Mouse (Mus musculus): ENCODE results near the gene Capn1. TPM values are rescaled to one million over a fixed set of nuclear protein-coding genes. Genes with fewer than 3 reads are reported as not detected.
"Not testable (repeated sequence)": the region's sequence is repeated elsewhere in the genome, so short reads cannot be mapped to it uniquely, and the experiment has no call there.

Gene Capn1
- polyA plus RNA-seq, 1 experiment from 2014 or later: 16.1 TPM

- Histone ChIP-seq H3K4me3 (ENCODE audit: low read depth, low read length) (peak within 1 kb of the TSS; percentile 89), H3K27ac (ENCODE audit: low read length) (peak within 1 kb of the TSS; percentile 99), H3K9ac (replicated peaks; ENCODE audit: low read depth, low read length) (peak within 1 kb of the TSS; percentile 87), H3K27me3 (ENCODE audit: control insufficient read depth, insufficient read depth, low read length) (no peaks in the 10 kb centered on the region), H3K9me3 (ENCODE audit: control insufficient read depth, low read depth, low read length) (no peaks in the 10 kb centered on the region), H3K4me2 (replicated peaks; ENCODE audit: low read depth, low read length) (peak within 1 kb of the TSS; percentile 84), H3K36me3 (ENCODE audit: control insufficient read depth, insufficient read depth, low read length) (peaks cover 33% of the 10 kb centered on the region), H3K4me1 (ENCODE audit: control insufficient read depth, insufficient read depth, low read length) (peaks cover 13% of the 10 kb centered on the region)
- ATAC-seq (ENCODE audit: insufficient number of reproducible peaks, insufficient read depth, low FRiP score, low read depth): peak; percentile 89
- under 1% methylated on average over 65 of the region's 65 CpGs for WGBS
Observed at GRCm38 (mm10) chr19:6046294-6047153, 30.8 kb upstream of the Capn1 start, which contains the start of gene Syvn1. Gene Syvn1, plus strand, starts transcription at chr19:6046576.

GRCm38 (mm10) chr19:6045366-6046293 is 29.9 kb upstream of the Capn1 start:
- WGBS: 12% methylated on average over 20 of the region's 20 CpGs
- peak; percentile 34; the same call in 1 of the 2 replicates for ATAC-seq (ENCODE audit: insufficient number of reproducible peaks, insufficient read depth, low FRiP score, low read depth)

GRCm38 (mm10) chr19:6044102-6044501 is 28.4 kb upstream of the Capn1 start:
- H3K36me3 ChIP-seq (ENCODE audit: control insufficient read depth, insufficient read depth, low read length): not testable (repeated sequence)
- 60% methylated on average over 4 of the region's 4 CpGs for WGBS

More at GRCm38 (mm10) chr19:6045366-6046293, 29.9 kb upstream of the Capn1 start:
- H3K9me3 ChIP-seq (ENCODE audit: control insufficient read depth, low read depth, low read length): no peaks in the 10 kb centered on the region
- H3K9ac ChIP-seq (replicated peaks; ENCODE audit: low read depth, low read length): peak overlapping the region; percentile 87
- no peaks in the 10 kb centered on the region for H3K27me3 ChIP-seq (ENCODE audit: control insufficient read depth, insufficient read depth, low read length)
- H3K4me3 ChIP-seq (ENCODE audit: low read depth, low read length): peak overlapping the region; percentile 89
- peak overlapping the region; percentile 99 for H3K27ac ChIP-seq (ENCODE audit: low read length)
- H3K4me1 ChIP-seq (ENCODE audit: control insufficient read depth, insufficient read depth, low read length): peaks cover 13% of the 10 kb centered on the region
- H3K36me3 ChIP-seq (ENCODE audit: control insufficient read depth, insufficient read depth, low read length): peaks cover 24% of the 10 kb centered on the region
- peak overlapping the region; percentile 84 for H3K4me2 ChIP-seq (replicated peaks; ENCODE audit: low read depth, low read length)

GRCm38 (mm10) chr19:6042293-6042692 is 26.6 kb upstream of the Capn1 start:
- H3K36me3 ChIP-seq (ENCODE audit: control insufficient read depth, insufficient read depth, low read length): no peaks in the 10 kb centered on the region
- 80% methylated on average over 9 of the region's 9 CpGs for WGBS
- no peak overlapping the region for H3K27ac ChIP-seq (ENCODE audit: low read length)
- H3K27me3 ChIP-seq (ENCODE audit: control insufficient read depth, insufficient read depth, low read length): no peaks in the 10 kb centered on the region
- H3K4me3 ChIP-seq (ENCODE audit: low read depth, low read length): no peak overlapping the region
- H3K9me3 ChIP-seq (ENCODE audit: control insufficient read depth, low read depth, low read length): no peaks in the 10 kb centered on the region
- H3K4me2 ChIP-seq (replicated peaks; ENCODE audit: low read depth, low read length): no peak overlapping the region
- no peak for ATAC-seq (ENCODE audit: insufficient number of reproducible peaks, insufficient read depth, low FRiP score, low read depth)
- no peak overlapping the region for H3K9ac ChIP-seq (replicated peaks; ENCODE audit: low read depth, low read length)
- peaks cover 5% of the 10 kb centered on the region for H3K4me1 ChIP-seq (ENCODE audit: control insufficient read depth, insufficient read depth, low read length)

More at GRCm38 (mm10) chr19:6044102-6044501, 28.4 kb upstream of the Capn1 start:
- H3K27ac ChIP-seq (ENCODE audit: low read length); H3K4me3 ChIP-seq (ENCODE audit: low read depth, low read length); ATAC-seq (ENCODE audit: insufficient number of reproducible peaks, insufficient read depth, low FRiP score, low read depth); H3K27me3 ChIP-seq (ENCODE audit: control insufficient read depth, insufficient read depth, low read length); H3K9me3 ChIP-seq (ENCODE audit: control insufficient read depth, low read depth, low read length); H3K9ac ChIP-seq (replicated peaks; ENCODE audit: low read depth, low read length); H3K4me2 ChIP-seq (replicated peaks; ENCODE audit: low read depth, low read length): not testable (repeated sequence)
- peaks cover 13% of the 10 kb centered on the region for H3K4me1 ChIP-seq (ENCODE audit: control insufficient read depth, insufficient read depth, low read length)

GRCm38 (mm10) chr19:6040002-6040401 is 24.3 kb upstream of the Capn1 start:
- Histone ChIP-seq H3K27me3 (ENCODE audit: control insufficient read depth, insufficient read depth, low read length) (no peaks in the 10 kb centered on the region), H3K9me3 (ENCODE audit: control insufficient read depth, low read depth, low read length) (no peaks in the 10 kb centered on the region), H3K4me3 (ENCODE audit: low read depth, low read length) (no peak overlapping the region), H3K9ac (replicated peaks; ENCODE audit: low read depth, low read length) (no peak overlapping the region), H3K27ac (ENCODE audit: low read length) (no peak overlapping the region), H3K4me2 (replicated peaks; ENCODE audit: low read depth, low read length) (no peak overlapping the region), H3K4me1 (ENCODE audit: control insufficient read depth, insufficient read depth, low read length) (peaks cover 1% of the 10 kb centered on the region; the same call in 1 of the 2 replicates), H3K36me3 (ENCODE audit: control insufficient read depth, insufficient read depth, low read length) (no peaks in the 10 kb centered on the region)
- ATAC-seq (ENCODE audit: insufficient number of reproducible peaks, insufficient read depth, low FRiP score, low read depth): no peak

GRCm38 (mm10) chr19:6038326-6038725 is 22.6 kb upstream of the Capn1 start:
- no peaks in the 10 kb centered on the region for H3K36me3 ChIP-seq (ENCODE audit: control insufficient read depth, insufficient read depth, low read length)
- H3K27ac ChIP-seq (ENCODE audit: low read length): no peak overlapping the region
- 83% methylated on average over 7 of the region's 7 CpGs for WGBS
- no peak overlapping the region for H3K4me2 ChIP-seq (replicated peaks; ENCODE audit: low read depth, low read length)
- H3K4me1 ChIP-seq (ENCODE audit: control insufficient read depth, insufficient read depth, low read length): no peaks in the 10 kb centered on the region
- no peak overlapping the region for H3K9ac ChIP-seq (replicated peaks; ENCODE audit: low read depth, low read length)
- no peak overlapping the region for H3K4me3 ChIP-seq (ENCODE audit: low read depth, low read length)
- no peak for ATAC-seq (ENCODE audit: insufficient number of reproducible peaks, insufficient read depth, low FRiP score, low read depth)
- no peaks in the 10 kb centered on the region for H3K9me3 ChIP-seq (ENCODE audit: control insufficient read depth, low read depth, low read length)
- H3K27me3 ChIP-seq (ENCODE audit: control insufficient read depth, insufficient read depth, low read length): no peaks in the 10 kb centered on the region

- Histone ChIP-seq H3K36me3 (ENCODE audit: control insufficient read depth, insufficient read depth, low read length) (no peaks in the 10 kb centered on the region), H3K4me3 (ENCODE audit: low read depth, low read length) (no peak overlapping the region), H3K27me3 (ENCODE audit: control insufficient read depth, insufficient read depth, low read length) (no peaks in the 10 kb centered on the region), H3K9me3 (ENCODE audit: control insufficient read depth, low read depth, low read length) (no peaks in the 10 kb centered on the region), H3K27ac (ENCODE audit: low read length) (no peak overlapping the region), H3K9ac (replicated peaks; ENCODE audit: low read depth, low read length) (no peak overlapping the region), H3K4me1 (ENCODE audit: control insufficient read depth, insufficient read depth, low read length) (no peaks in the 10 kb centered on the region), H3K4me2 (replicated peaks; ENCODE audit: low read depth, low read length) (no peak overlapping the region)
- ATAC-seq (ENCODE audit: insufficient number of reproducible peaks, insufficient read depth, low FRiP score, low read depth): no peak
Observed at GRCm38 (mm10) chr19:6037695-6038094, 22.0 kb upstream of the Capn1 start.

- 70% methylated on average over 9 of the region's 9 CpGs for WGBS
- H3K4me2 ChIP-seq (replicated peaks; ENCODE audit: low read depth, low read length): no peak overlapping the region
- H3K4me1 ChIP-seq (ENCODE audit: control insufficient read depth, insufficient read depth, low read length): no peaks in the 10 kb centered on the region
- no peak overlapping the region for H3K4me3 ChIP-seq (ENCODE audit: low read depth, low read length)
- H3K27me3 ChIP-seq (ENCODE audit: control insufficient read depth, insufficient read depth, low read length): no peaks in the 10 kb centered on the region
- no peaks in the 10 kb centered on the region for H3K36me3 ChIP-seq (ENCODE audit: control insufficient read depth, insufficient read depth, low read length)
- H3K27ac ChIP-seq (ENCODE audit: low read length): no peak overlapping the region
- no peaks in the 10 kb centered on the region for H3K9me3 ChIP-seq (ENCODE audit: control insufficient read depth, low read depth, low read length)
- ATAC-seq (ENCODE audit: insufficient number of reproducible peaks, insufficient read depth, low FRiP score, low read depth): no peak
- H3K9ac ChIP-seq (replicated peaks; ENCODE audit: low read depth, low read length): no peak overlapping the region
Observed at GRCm38 (mm10) chr19:6035966-6036585, 20.4 kb upstream of the Capn1 start.

Data from stomach, embryonic 14.5 days (tissue).